Mouse (Mus musculus) hematopoietic stem cell, adult 5-6 weeks (primary cell): ENCODE data around the gene Eif4ebp2. TPM values are rescaled to one million over a fixed set of nuclear protein-coding genes. Genes with fewer than 3 reads are reported as not detected.

Source experiments
- ATAC-seq, 2 experiments: fragments of 125-278 bp in 1 of 2; replicated peaks in 1 of 2; 2 replicates each; pipeline ENCODE4 v1.8.0; 2016 to 2017; ENCODE audit warnings: inconsistent platforms in 2 of 2, mild to moderate bottlenecking in 2 of 2, moderate number of reproducible peaks in 2 of 2, low read depth in 1 of 2, moderate TSS enrichment in 1 of 2; ENCODE audit not compliant: low FRiP score in 2 of 2, poor library complexity in 2 of 2, severe bottlenecking in 2 of 2, insufficient read depth in 1 of 2, low TSS enrichment in 1 of 2
- total RNA-seq: library from RNA; stranded (forward); fragments of 172-1452, 232-1000 nt; gene quantifications from 2 replicates; pipeline ENCODE4 v1.2.3, GENCODE M21; 2017

The Eif4ebp2 gene
- total RNA-seq, 1 experiment from 2014 or later = 12.8 TPM

DNA sequence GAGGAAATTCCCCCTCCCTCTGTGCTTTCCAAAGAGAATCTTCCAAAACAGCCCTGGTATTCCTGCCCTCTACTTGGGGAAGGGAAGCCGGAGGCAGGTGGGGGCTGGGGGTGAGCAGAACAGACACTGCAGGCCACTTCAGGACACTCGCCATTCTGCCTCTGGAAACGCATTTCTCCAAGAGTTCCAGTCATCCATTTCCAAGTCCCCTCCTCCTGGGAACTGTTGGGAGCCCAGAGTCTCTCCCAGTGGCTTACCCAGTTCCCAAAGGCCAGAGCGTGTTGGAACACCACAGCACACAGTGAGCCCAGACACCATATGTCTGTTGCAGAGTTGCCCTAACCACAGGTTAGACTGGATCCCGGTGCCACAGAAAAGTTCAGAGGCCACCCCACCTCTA, 73.8 kb downstream of the Eif4ebp2 start:
- ATAC-seq = no peak

Other genes starting within 250 kb of the Eif4ebp2 start
- gene Adamts14, start 179.2 kb downstream of the Eif4ebp2 start, total RNA-seq = 0.10 and 0.19 TPM in 2 replicates
- gene Prf1, start 154.8 kb downstream of the Eif4ebp2 start, total RNA-seq = 0.31 and 1.0 TPM in 2 replicates
- gene Pald1, start 69.1 kb downstream of the Eif4ebp2 start, total RNA-seq = 0.75 and 0.84 TPM in 2 replicates
- gene Nodal, start 34.7 kb downstream of the Eif4ebp2 start, total RNA-seq = not detected in 2 replicates
- gene Lrrc20, start 23.1 kb upstream of the Eif4ebp2 start, total RNA-seq = 2.3 and 3.7 TPM in 2 replicates
- 0.19 TPM in 1 of 2 replicates, not detected in the other for gene Npffr1, start 142.8 kb upstream of the Eif4ebp2 start, total RNA-seq
- 136 and 165 TPM in 2 replicates for gene Ppa1, start 195.9 kb upstream of the Eif4ebp2 start, total RNA-seq
- 112 and 151 TPM in 2 replicates for gene Sar1a, start 227.6 kb upstream of the Eif4ebp2 start, total RNA-seq
- gene Tysnd1, start 242.9 kb upstream of the Eif4ebp2 start, total RNA-seq = 14.5 and 15.8 TPM in 2 replicates